Mouse (Mus musculus): Measurements from ENCODE around the gene Noct. TPM values are rescaled to one million over a fixed set of nuclear protein-coding genes. Genes with fewer than 3 reads are reported as not detected.

Gene Noct
- polyA plus RNA-seq, 1 experiment from 2014 or later: 8.3 TPM

GRCm38 (mm10) chr3:51222302-51222701, 1.9 kb upstream of the Noct start:
- H3K4me2 ChIP-seq (replicated peaks; ENCODE audit: low read depth, low read length): no peak overlapping the region
- no peaks in the 10 kb centered on the region for H3K27me3 ChIP-seq (ENCODE audit: control insufficient read depth, insufficient read depth, low read length)
- H3K27ac ChIP-seq (ENCODE audit: low read length): no peak overlapping the region
- H3K4me1 ChIP-seq (ENCODE audit: control insufficient read depth, insufficient read depth, low read length): peaks cover 6% of the 10 kb centered on the region; the same call in 1 of the 2 replicates
- no peaks in the 10 kb centered on the region for H3K36me3 ChIP-seq (ENCODE audit: control insufficient read depth, insufficient read depth, low read length)
- H3K4me3 ChIP-seq (ENCODE audit: low read depth, low read length): no peak overlapping the region
- H3K9ac ChIP-seq (replicated peaks; ENCODE audit: low read depth, low read length): no peak overlapping the region
- 87% methylated on average over 6 of the region's 6 CpGs for WGBS
- ATAC-seq (ENCODE audit: insufficient number of reproducible peaks, insufficient read depth, low FRiP score, low read depth): no peak
- no peaks in the 10 kb centered on the region for H3K9me3 ChIP-seq (ENCODE audit: control insufficient read depth, low read depth, low read length)

GRCm38 (mm10) chr3:51222834-51223460, 1.3 kb upstream of the Noct start:
- Histone ChIP-seq H3K4me3 (ENCODE audit: low read depth, low read length) (no peak overlapping the region), H3K36me3 (ENCODE audit: control insufficient read depth, insufficient read depth, low read length) (no peaks in the 10 kb centered on the region), H3K27me3 (ENCODE audit: control insufficient read depth, insufficient read depth, low read length) (no peaks in the 10 kb centered on the region), H3K9me3 (ENCODE audit: control insufficient read depth, low read depth, low read length) (no peaks in the 10 kb centered on the region), H3K9ac (replicated peaks; ENCODE audit: low read depth, low read length) (no peak overlapping the region), H3K27ac (ENCODE audit: low read length) (no peak overlapping the region), H3K4me1 (ENCODE audit: control insufficient read depth, insufficient read depth, low read length) (peaks cover 6% of the 10 kb centered on the region; the same call in 1 of the 2 replicates), H3K4me2 (replicated peaks; ENCODE audit: low read depth, low read length) (no peak overlapping the region)
- WGBS: 42% methylated on average over 10 of the region's 10 CpGs
- no peak for ATAC-seq (ENCODE audit: insufficient number of reproducible peaks, insufficient read depth, low FRiP score, low read depth)

GRCm38 (mm10) chr3:51223556-51223955, 691 bp upstream of the Noct start:
- no peaks in the 10 kb centered on the region for H3K27me3 ChIP-seq (ENCODE audit: control insufficient read depth, insufficient read depth, low read length)
- no peaks in the 10 kb centered on the region for H3K36me3 ChIP-seq (ENCODE audit: control insufficient read depth, insufficient read depth, low read length)
- no peak overlapping the region for H3K9ac ChIP-seq (replicated peaks; ENCODE audit: low read depth, low read length)
- H3K9me3 ChIP-seq (ENCODE audit: control insufficient read depth, low read depth, low read length): no peaks in the 10 kb centered on the region
- WGBS: 24% methylated on average over 5 of the region's 5 CpGs
- no peak for ATAC-seq (ENCODE audit: insufficient number of reproducible peaks, insufficient read depth, low FRiP score, low read depth)
- peak overlapping the region; percentile 60 for H3K4me2 ChIP-seq (replicated peaks; ENCODE audit: low read depth, low read length)
- H3K4me3 ChIP-seq (ENCODE audit: low read depth, low read length): peak overlapping the region; percentile 77; the same call in 1 of the 2 replicates
- peak overlapping the region; percentile 92; the same call in 1 of the 2 replicates for H3K27ac ChIP-seq (ENCODE audit: low read length)
- peaks cover 6% of the 10 kb centered on the region; the same call in 1 of the 2 replicates for H3K4me1 ChIP-seq (ENCODE audit: control insufficient read depth, insufficient read depth, low read length)

- Histone ChIP-seq H3K9me3 (ENCODE audit: control insufficient read depth, low read depth, low read length) (no peaks in the 10 kb centered on the region), H3K27ac (ENCODE audit: low read length) (peak overlapping the region; percentile 92), H3K4me1 (ENCODE audit: control insufficient read depth, insufficient read depth, low read length) (peaks cover 6% of the 10 kb centered on the region; the same call in 1 of the 2 replicates), H3K27me3 (ENCODE audit: control insufficient read depth, insufficient read depth, low read length) (no peaks in the 10 kb centered on the region), H3K9ac (replicated peaks; ENCODE audit: low read depth, low read length) (peak overlapping the region; percentile 64), H3K4me2 (replicated peaks; ENCODE audit: low read depth, low read length) (peak overlapping the region; percentile 60), H3K4me3 (ENCODE audit: low read depth, low read length) (peak overlapping the region; percentile 77), H3K36me3 (ENCODE audit: control insufficient read depth, insufficient read depth, low read length) (no peaks in the 10 kb centered on the region)
- peak; percentile 2; the same call in 1 of the 2 replicates for ATAC-seq (ENCODE audit: insufficient number of reproducible peaks, insufficient read depth, low FRiP score, low read depth)
- under 1% methylated on average over 39 of the region's 39 CpGs for WGBS
Observed at GRCm38 (mm10) chr3:51225226-51225750, 1.0 kb downstream of the Noct start.

GRCm38 (mm10) chr3:51225979-51226378, 1.7 kb downstream of the Noct start:
- Histone ChIP-seq H3K4me1 (ENCODE audit: control insufficient read depth, insufficient read depth, low read length) (peaks cover 6% of the 10 kb centered on the region; the same call in 1 of the 2 replicates), H3K4me2 (replicated peaks; ENCODE audit: low read depth, low read length) (peak overlapping the region; percentile 60; the same call in 1 of the 2 replicates), H3K9me3 (ENCODE audit: control insufficient read depth, low read depth, low read length) (no peaks in the 10 kb centered on the region), H3K9ac (replicated peaks; ENCODE audit: low read depth, low read length) (no peak overlapping the region), H3K27me3 (ENCODE audit: control insufficient read depth, insufficient read depth, low read length) (no peaks in the 10 kb centered on the region), H3K27ac (ENCODE audit: low read length) (no peak overlapping the region), H3K36me3 (ENCODE audit: control insufficient read depth, insufficient read depth, low read length) (no peaks in the 10 kb centered on the region), H3K4me3 (ENCODE audit: low read depth, low read length) (peak overlapping the region; percentile 77; the same call in 1 of the 2 replicates)
- no peak for ATAC-seq (ENCODE audit: insufficient number of reproducible peaks, insufficient read depth, low FRiP score, low read depth)
- 95% methylated on average over 10 of the region's 10 CpGs for WGBS

GRCm38 (mm10) chr3:51226601-51227000, 2.4 kb downstream of the Noct start:
- Histone ChIP-seq H3K4me2 (replicated peaks; ENCODE audit: low read depth, low read length) (no peak overlapping the region), H3K9me3 (ENCODE audit: control insufficient read depth, low read depth, low read length) (no peaks in the 10 kb centered on the region), H3K4me3 (ENCODE audit: low read depth, low read length) (no peak overlapping the region), H3K27ac (ENCODE audit: low read length) (no peak overlapping the region), H3K27me3 (ENCODE audit: control insufficient read depth, insufficient read depth, low read length) (no peaks in the 10 kb centered on the region), H3K9ac (replicated peaks; ENCODE audit: low read depth, low read length) (no peak overlapping the region), H3K36me3 (ENCODE audit: control insufficient read depth, insufficient read depth, low read length) (no peaks in the 10 kb centered on the region), H3K4me1 (ENCODE audit: control insufficient read depth, insufficient read depth, low read length) (peaks cover 6% of the 10 kb centered on the region; the same call in 1 of the 2 replicates)
- WGBS: 67% methylated on average over 3 of the region's 3 CpGs
- ATAC-seq (ENCODE audit: insufficient number of reproducible peaks, insufficient read depth, low FRiP score, low read depth): no peak

GRCm38 (mm10) chr3:51228038-51228820, 4.0 kb downstream of the Noct start:
- Histone ChIP-seq H3K4me1 (ENCODE audit: control insufficient read depth, insufficient read depth, low read length) (peaks cover 6% of the 10 kb centered on the region; the same call in 1 of the 2 replicates), H3K9ac (replicated peaks; ENCODE audit: low read depth, low read length) (no peak overlapping the region), H3K4me2 (replicated peaks; ENCODE audit: low read depth, low read length) (no peak overlapping the region), H3K36me3 (ENCODE audit: control insufficient read depth, insufficient read depth, low read length) (no peaks in the 10 kb centered on the region), H3K9me3 (ENCODE audit: control insufficient read depth, low read depth, low read length) (no peaks in the 10 kb centered on the region), H3K27ac (ENCODE audit: low read length) (no peak overlapping the region), H3K4me3 (ENCODE audit: low read depth, low read length) (no peak overlapping the region), H3K27me3 (ENCODE audit: control insufficient read depth, insufficient read depth, low read length) (no peaks in the 10 kb centered on the region)
- WGBS: 79% methylated on average over 10 of the region's 10 CpGs
- no peak for ATAC-seq (ENCODE audit: insufficient number of reproducible peaks, insufficient read depth, low FRiP score, low read depth)

GRCm38 (mm10) chr3:51228821-51229205, 4.6 kb downstream of the Noct start:
- Histone ChIP-seq H3K9me3 (ENCODE audit: control insufficient read depth, low read depth, low read length) (no peaks in the 10 kb centered on the region), H3K4me2 (replicated peaks; ENCODE audit: low read depth, low read length) (no peak overlapping the region), H3K9ac (replicated peaks; ENCODE audit: low read depth, low read length) (no peak overlapping the region), H3K4me3 (ENCODE audit: low read depth, low read length) (no peak overlapping the region), H3K4me1 (ENCODE audit: control insufficient read depth, insufficient read depth, low read length) (peaks cover 11% of the 10 kb centered on the region), H3K27me3 (ENCODE audit: control insufficient read depth, insufficient read depth, low read length) (no peaks in the 10 kb centered on the region), H3K36me3 (ENCODE audit: control insufficient read depth, insufficient read depth, low read length) (no peaks in the 10 kb centered on the region), H3K27ac (ENCODE audit: low read length) (no peak overlapping the region)
- ATAC-seq (ENCODE audit: insufficient number of reproducible peaks, insufficient read depth, low FRiP score, low read depth): no peak
- 76% methylated on average over 9 of the region's 9 CpGs for WGBS
